Mouse (Mus musculus): ENCODE measurements around the gene Bsg.

Bsg gene

DNA sequence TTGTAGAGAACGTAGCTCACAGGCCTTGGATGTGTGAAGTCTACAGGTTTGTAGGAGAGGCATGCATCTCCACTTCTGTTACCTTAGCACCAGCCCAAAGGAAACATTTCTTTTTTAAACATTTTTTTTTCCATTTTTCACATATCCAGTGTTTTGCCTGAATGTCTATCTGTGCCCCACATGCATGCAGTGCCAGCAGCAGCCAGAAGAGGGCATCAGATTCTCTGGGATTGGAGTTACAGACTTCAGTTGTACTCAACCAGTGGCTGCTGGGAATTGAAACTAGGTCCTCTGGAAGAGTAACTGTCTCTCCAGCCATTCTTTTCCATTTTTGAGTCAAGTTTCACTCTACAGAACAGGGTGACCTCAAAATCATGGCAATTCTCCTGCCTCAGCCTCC, 28.2 kb downstream of the Bsg start:
- TF ChIP-seq GATA4 (IDR thresholded peaks at IDR 0.05; ENCODE audit: insufficient replicate concordance, low read length): no peak

DNA sequence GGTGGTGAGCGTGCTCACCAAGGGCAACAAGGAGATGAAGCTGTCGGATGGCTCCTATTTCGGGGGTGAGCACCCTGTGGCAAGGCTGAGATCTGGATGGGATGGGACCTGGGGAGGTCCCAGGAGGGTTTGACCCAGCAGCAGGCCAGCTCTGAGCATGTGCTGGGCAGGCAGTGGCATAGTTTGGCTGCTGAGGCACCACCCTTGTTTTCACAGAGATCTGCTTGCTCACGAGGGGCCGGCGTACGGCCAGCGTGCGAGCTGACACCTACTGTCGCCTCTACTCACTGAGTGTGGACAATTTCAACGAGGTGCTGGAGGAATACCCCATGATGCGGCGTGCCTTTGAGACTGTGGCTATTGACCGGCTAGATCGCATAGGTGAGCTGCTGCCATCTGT, 29.6 kb downstream of the Bsg start:
- TF ChIP-seq GATA4 (IDR thresholded peaks at IDR 0.05; ENCODE audit: insufficient replicate concordance, low read length): no peak

DNA sequence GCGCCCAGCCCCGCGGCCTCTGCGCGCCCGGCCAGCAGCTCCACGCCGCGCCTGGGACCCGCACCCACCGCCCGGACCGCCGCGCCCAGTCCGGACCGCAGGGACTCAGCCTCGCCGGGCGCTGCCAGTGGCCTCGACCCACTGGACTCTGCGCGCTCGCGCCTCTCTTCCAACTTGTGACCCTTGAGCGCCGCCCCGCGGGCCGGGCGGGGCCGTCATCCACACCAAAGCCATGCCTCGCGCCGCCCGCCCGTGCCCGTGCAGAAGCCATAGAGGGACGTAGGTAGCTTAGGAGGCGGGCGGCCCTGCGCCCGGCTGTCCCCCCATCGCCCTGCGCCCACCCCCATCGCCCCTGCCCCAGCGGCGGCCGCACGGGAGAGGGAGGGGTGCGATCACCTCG, 31.1 kb downstream of the Bsg start:
- TF ChIP-seq GATA4 (IDR thresholded peaks at IDR 0.05; ENCODE audit: insufficient replicate concordance, low read length): no peak

DNA sequence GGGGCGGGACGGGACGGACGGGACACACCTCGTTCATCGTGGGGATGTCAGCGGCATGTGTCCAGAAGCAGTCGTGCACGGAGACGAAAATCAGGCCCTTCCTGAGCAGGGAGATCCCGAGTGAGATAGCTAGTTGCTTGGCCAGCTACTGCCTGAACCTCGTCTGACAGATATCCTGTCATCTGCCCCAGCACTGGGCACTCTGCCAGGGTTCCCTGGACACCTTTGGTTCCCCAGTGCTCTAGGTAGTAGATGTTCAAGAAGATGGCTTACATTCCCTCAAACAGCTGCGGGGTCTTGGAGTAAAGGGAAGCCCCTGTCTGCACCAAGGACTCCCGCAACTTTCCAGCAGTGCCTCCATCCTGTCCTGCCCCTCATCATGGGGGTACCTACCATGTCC, 32.4 kb downstream of the Bsg start:
- TF ChIP-seq GATA4 (IDR thresholded peaks at IDR 0.05; ENCODE audit: insufficient replicate concordance, low read length): no peak

DNA sequence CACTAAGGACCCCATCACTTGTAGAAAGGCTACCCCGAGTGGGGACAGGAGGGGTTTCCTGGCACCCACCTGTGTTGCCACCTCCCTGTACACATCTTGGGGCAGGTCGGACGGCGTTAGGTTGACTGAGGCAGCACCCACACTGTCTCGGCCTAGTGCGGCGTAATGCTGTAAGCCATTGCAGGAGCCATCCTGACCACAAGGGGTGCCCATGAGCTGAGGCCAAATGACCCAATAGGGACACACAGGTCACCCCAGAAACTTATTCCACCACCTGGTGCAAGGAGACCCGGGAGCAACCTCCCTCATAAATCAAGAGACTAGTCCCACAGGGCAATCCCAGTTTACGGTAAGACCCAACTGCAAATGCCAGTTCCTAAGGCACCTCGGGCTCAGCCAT, 34.0 kb downstream of the Bsg start:
- TF ChIP-seq GATA4 (IDR thresholded peaks at IDR 0.05; ENCODE audit: insufficient replicate concordance, low read length): no peak

DNA sequence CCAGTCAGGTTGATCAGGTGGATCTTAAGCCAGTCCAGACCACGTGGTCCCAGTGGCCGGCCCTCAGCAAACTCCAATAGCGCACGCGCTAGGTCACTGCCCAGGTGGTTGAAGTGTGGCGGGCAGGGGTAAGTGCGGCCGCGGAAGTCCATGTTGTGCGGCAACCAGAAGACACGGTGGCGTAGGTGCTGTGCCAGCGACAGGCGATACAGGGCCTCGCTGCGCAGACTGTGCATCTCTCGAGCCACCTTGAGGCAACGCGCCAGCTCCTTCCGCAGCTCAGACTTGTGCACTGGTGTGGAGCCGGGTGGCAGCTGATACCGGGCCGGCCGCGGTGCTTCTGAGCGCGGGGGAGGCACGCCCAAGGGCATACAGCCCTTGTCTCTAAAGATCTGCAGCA, 34.9 kb downstream of the Bsg start:
- no peak for TF ChIP-seq GATA4 (IDR thresholded peaks at IDR 0.05; ENCODE audit: insufficient replicate concordance, low read length)

DNA sequence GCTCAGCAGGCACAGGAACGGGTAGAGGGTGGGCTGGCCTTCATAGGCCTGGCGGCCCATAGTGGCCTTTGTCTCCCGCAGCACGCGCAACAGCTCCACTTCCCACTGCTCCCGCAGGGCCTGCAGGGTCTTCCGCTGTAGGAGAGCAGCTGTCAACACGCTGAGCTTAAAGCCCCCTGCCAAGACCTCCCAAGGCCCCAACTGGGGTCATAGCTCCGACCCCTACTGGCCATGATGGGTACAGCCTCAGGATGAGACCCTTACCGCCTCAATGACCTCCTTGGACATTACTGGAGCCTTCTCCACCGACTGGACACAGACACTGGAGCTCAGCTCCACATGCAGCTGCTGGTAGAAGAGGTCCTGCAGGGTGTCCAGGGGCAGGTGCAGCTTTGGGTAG, 36.6 kb downstream of the Bsg start:
- TF ChIP-seq GATA4 (IDR thresholded peaks at IDR 0.05; ENCODE audit: insufficient replicate concordance, low read length): no peak

DNA sequence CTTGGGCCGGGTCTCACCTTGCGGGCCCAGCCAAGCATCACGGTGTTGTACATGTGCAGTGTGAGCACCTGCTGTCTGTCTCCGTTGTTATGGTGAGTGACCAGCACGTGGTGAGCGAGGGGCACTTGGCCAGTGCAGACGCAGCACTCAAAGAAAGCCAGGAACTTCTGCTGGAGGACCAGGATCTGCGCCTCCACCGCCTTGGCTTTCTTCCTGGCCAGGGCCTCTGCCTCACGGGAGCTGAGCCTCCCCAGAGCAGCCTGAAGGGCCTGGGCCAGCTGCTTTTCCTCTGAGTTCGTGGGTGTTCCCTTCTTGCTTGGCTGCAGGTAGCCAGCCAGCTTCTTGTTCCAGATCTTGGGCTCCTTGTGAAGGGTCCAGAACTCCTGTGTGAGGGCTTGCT, 38.9 kb downstream of the Bsg start:
- TF ChIP-seq GATA4 (IDR thresholded peaks at IDR 0.05; ENCODE audit: insufficient replicate concordance, low read length): no peak

DNA sequence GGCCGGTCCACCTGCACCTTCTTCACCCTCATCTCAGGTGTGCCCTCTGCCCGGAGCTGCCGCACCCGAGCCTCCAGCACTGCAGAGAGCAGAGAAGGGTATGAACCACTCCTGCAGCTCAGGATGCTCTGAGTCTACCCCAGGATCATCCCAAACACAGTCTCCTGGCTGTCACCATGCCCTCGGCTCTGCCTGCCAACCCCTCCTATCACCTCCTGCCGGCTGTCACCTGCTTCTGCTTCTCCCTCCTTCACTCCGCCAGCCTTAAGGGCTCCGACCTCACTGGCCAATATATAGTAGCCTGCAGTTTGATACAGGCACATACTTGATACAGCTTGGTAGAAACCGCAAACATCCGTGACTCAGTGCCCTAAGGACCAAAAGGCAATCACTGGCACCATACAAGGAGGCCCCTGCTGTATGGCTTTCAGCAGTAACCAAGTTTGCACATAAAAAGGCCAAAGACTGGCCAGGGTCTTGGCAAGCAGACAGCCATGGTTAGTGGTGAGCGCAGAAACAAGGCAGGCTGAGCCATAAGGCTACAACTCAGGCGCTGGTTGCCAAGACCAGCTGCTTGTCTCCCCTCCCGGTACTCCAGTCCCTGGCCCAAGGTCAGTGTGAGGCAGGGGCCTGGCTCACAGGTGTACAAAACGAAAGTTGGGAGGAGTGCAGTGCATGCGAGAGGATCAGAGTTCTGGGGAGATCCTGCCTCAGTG, 39.5 kb downstream of the Bsg start:
- no peak for TF ChIP-seq GATA4 (IDR thresholded peaks at IDR 0.05; ENCODE audit: insufficient replicate concordance, low read length)

DNA sequence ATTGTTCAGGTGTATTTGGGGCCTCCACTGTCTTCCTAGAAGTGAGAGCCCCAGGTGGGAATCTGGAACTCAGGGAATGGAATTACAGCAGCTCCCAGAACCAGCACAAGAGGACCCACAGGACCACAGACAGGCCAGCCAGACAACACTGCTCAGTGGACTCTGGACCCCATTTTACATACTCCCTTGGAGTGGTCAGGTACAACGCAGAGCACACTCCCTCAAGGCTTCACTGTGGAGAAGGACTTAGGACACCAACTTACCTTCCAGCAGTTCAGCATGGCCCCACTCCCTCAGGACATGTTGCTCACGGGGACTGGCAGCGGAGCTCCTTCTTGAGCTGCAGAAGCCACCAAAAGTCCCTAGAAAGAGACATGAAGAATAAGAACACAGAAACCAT, 41.1 kb downstream of the Bsg start:
- TF ChIP-seq GATA4 (IDR thresholded peaks at IDR 0.05; ENCODE audit: insufficient replicate concordance, low read length): no peak

DNA sequence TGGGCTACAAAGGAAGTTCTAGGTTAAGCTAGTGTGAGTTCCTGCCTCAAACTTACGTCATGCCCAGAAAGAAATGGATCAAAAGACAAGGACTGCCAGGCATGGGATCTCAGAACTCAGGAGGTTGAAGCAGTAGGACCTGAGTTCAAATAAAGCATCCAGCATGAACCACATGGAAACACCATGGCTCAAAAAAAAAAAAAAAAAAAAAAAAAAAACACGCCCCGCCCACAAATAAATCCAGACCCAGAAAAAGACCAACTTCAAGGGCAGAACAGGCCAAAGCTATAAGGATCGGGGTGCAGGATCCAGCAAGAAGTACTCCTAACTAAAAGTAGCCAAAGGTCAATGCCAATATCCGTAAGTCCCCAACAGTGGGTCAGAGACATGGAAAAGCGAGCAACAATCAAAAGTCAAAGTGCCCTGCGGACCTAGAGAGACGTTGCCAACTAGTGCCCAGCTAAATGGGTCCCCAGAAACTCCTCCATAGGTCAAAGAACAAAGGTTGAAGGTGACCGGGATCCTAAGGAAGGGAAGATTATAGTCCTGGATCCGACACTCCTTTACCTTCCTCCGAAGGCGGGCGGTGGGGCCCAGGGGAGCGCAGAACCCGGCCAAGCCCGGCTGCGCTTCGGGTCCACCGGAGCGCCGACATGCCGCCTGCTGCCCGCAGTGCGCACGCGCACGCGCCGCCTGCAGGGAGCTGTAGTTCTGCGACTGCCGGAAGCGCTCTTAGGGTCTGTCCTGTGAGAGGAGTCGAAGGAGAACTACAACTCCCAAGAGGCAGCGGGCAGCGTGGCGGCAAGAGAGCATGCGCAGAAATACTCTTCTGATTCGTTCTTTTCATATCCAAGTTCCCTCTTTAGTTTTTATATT, 41.8 kb downstream of the Bsg start, which contains the start of gene Polrmt:
Polrmt (minus strand) TSS at position 684 of the 876 bp plus-strand sequence.
- TF ChIP-seq GATA4 (IDR thresholded peaks at IDR 0.05; ENCODE audit: insufficient replicate concordance, low read length): no peak

DNA sequence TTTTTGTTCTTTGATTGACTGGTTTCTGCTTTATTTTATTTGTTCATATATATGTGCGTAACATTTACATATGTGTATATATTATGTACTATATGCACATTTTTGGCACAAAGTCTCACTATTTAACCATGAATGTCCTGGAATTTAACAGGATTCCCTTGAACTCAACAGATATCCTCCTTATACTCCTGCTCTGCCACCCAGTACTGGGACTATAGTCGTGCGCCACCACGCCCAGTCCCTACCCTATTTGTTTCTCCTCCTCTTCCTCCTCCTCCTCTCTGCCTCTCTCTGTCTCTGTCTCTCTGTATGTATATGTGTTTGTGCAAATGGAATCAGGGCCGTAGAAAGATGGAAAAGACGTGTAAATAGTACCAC, 42.5 kb downstream of the Bsg start:
- TF ChIP-seq GATA4 (IDR thresholded peaks at IDR 0.05; ENCODE audit: insufficient replicate concordance, low read length): no peak

DNA sequence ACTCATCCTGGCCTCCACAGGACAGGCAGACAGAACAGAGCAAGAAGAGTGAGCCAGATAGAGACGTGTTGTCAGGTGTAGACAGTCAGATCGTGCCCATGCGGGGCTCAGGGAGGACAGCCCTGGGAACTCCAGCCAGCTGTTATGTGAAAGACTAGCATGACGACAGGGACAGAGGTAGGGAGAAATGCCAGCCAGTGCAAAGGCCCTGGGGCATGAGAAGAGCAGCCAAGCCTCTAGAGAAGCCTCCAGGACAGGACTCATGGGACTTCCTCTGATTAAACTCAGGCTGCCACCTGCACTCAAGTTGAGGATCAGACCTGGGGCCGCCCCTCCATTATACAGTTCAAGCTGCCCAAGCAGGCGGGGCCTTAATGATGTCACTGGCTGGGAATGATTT, 44.2 kb downstream of the Bsg start:
- no peak for TF ChIP-seq GATA4 (IDR thresholded peaks at IDR 0.05; ENCODE audit: insufficient replicate concordance, low read length)

DNA sequence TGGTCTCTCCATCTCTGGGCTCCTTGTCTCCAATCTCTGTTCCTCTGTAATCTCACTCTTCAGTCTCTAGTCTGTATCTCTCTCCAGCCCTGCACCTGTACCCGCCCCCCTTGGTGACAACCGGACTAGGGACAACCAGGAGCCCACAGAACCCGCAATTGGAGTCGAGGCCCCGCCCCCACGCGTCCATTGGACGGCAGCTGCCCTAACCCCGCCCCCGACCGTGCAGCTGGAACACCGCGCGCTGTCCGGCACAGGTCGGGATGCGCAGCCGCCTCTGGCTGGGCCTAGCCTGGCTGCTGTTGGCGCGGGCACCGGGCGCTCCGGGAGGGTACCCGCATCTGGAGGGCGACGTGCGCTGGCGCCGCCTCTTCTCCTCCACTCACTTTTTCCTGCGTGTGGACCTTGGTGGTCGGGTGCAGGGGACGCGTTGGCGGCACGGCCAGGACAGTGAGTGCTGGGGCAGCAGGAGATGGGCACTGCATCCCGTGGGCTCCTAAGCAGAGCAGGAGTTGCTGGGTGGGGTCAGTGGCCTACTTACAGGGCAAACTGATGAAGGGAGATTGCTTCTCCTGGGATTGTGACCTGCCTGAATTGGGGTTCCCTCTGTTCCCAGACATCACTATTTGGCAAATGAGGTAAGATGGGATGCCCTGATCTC, 50.7 kb downstream of the Bsg start, which contains the start of gene Fgf22:
Fgf22 (plus strand) TSS at position 221 of the 661 bp plus-strand sequence.
- no peak for TF ChIP-seq GATA4 (IDR thresholded peaks at IDR 0.05; ENCODE audit: insufficient replicate concordance, low read length)

DNA sequence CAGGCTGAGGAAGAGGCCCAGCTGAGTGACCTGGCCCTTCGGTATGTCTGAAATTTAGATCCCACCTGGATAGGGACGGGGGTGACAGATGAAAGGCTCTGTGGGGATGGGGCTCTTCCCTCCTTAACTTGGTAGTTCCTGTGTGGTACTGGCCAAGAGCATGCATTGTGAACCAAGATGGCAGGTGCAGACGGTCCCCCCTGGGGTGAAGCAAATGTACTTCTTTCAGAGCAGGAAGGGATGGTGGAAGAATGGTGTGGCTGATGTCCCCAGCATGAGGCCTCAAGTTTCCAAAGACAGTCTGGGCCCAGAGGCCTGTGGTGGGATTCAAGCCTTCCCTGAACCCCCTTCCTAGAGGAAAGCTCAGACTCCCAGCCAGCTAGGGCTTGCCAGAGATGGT, 51.6 kb downstream of the Bsg start:
- TF ChIP-seq GATA4 (IDR thresholded peaks at IDR 0.05; ENCODE audit: insufficient replicate concordance, low read length): no peak

DNA sequence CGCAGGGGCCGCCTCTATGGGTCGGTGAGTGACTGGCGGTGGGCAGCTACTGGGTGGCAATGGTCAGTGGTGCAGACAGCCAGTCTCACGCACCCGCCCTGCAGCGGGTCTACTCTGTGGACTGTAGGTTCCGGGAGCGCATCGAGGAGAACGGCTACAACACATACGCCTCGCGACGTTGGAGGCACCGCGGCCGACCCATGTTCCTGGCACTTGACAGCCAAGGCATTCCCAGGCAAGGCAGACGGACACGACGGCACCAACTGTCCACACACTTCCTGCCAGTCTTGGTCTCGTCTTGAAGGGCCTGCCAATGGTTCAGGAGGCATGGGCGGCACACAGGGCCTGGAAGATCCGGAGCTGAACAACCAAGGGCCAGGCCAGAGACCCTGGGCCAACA, 52.4 kb downstream of the Bsg start:
- TF ChIP-seq GATA4 (IDR thresholded peaks at IDR 0.05; ENCODE audit: insufficient replicate concordance, low read length): no peak
